8 mouse cellular contexts compared by ENCODE assay signal in genomic region chr9:64172816-64173665, GRCm38 (mm10). TPM values are rescaled to one million over a fixed set of nuclear protein-coding genes. Genes with fewer than 3 reads are reported as not detected.
A peak's percentile ranks its signal among the peaks of the same experiment; 100 is the strongest.
DNase-seq lines count a peak whose midpoint lies in the region; ATAC-seq lines count a peak whose summit lies in the region.

Gene Zwilch, minus strand, starts transcription at chr9:64173104.
Gene Rpl4, plus strand, starts transcription at chr9:64173375.

- H3K27me3 ChIP-seq in heart, embryonic 14.5 days (ENCODE audit: control insufficient read depth, insufficient read depth, low read length): no peaks in the 10 kb centered on the region
- H3K27me3 ChIP-seq in liver, embryonic 13.5 days: no peaks in the 10 kb centered on the region
- no peaks in the 10 kb centered on the region for H3K27me3 ChIP-seq in stomach, embryonic 16.5 days (ENCODE audit: control insufficient read depth, insufficient read depth, low read length)

- H3K36me3 ChIP-seq in heart, embryonic 14.5 days (ENCODE audit: control insufficient read depth, insufficient read depth, low read length): peaks cover 39% of the 10 kb centered on the region
- peaks cover 51% of the 10 kb centered on the region for H3K36me3 ChIP-seq in liver, embryonic 13.5 days
- peaks cover 27% of the 10 kb centered on the region for H3K36me3 ChIP-seq in stomach, embryonic 16.5 days (ENCODE audit: control insufficient read depth, insufficient read depth, low read length)

- under 1% methylated on average over 42 of the region's 42 CpGs for WGBS in heart, embryonic 14.5 days
- under 1% methylated on average over 42 of the region's 42 CpGs for WGBS in liver, embryonic 13.5 days (ENCODE audit: insufficient replicate concordance)
- WGBS in stomach, embryonic 16.5 days: under 1% methylated on average over 42 of the region's 42 CpGs

- H3K9me3 ChIP-seq in heart, embryonic 14.5 days (ENCODE audit: control insufficient read depth, low read length): no peaks in the 10 kb centered on the region
- H3K9me3 ChIP-seq in liver, embryonic 13.5 days (replicated peaks): no peaks in the 10 kb centered on the region
- H3K9me3 ChIP-seq in stomach, embryonic 16.5 days (replicated peaks; ENCODE audit: control insufficient read depth, low read length): no peaks in the 10 kb centered on the region

- peak within 1 kb of the TSS; percentile 93 for H3K9ac ChIP-seq in heart, embryonic 14.5 days (ENCODE audit: low read length)
- peak within 1 kb of the TSS; percentile 94 for H3K9ac ChIP-seq in liver, embryonic 13.5 days
- H3K9ac ChIP-seq in stomach, embryonic 16.5 days (ENCODE audit: low read length): peak within 1 kb of the TSS; percentile 96

- peak; percentile 79 for ATAC-seq in heart, embryonic 14.5 days (ENCODE audit: insufficient number of reproducible peaks, insufficient read depth, low FRiP score, low read depth)
- peak; percentile 77 for ATAC-seq in liver, embryonic 13.5 days (ENCODE audit: low read depth)
- peak; percentile 88 for ATAC-seq in stomach, embryonic 16.5 days (ENCODE audit: insufficient read depth, low FRiP score)

- DNase-seq in CD4-positive, CD25-positive, alpha-beta regulatory T cell, adult 2 months (ENCODE audit: low read depth, low spot score): peak; percentile 91
- peak; percentile 58 for DNase-seq in fibroblast of lung, adult 2 months (ENCODE audit: low read depth)
- DNase-seq in kidney, postnatal 14 days: peak; percentile 88
- peak; percentile 77 for DNase-seq in liver, embryonic 13.5 days
- DNase-seq in neural tube, embryonic 10.5 days (ENCODE audit: extremely low spot score, low spot score): peak; percentile 84

- H3K27ac ChIP-seq in brown adipose tissue, adult 24 weeks (replicated peaks; ENCODE audit: low read depth, low read length): peak within 1 kb of the TSS; percentile 99
- peak within 1 kb of the TSS; percentile 89 to 92 for H3K27ac ChIP-seq in heart, embryonic 14.5 days (replicated peaks in 1 of 2; ENCODE audit: control insufficient read depth in 1 of 2, insufficient read depth in 1 of 2, low read depth in 2 of 2, low read length in 2 of 2)
- peak within 1 kb of the TSS; percentile 75 for H3K27ac ChIP-seq in liver, embryonic 13.5 days
- H3K27ac ChIP-seq in stomach, embryonic 16.5 days (ENCODE audit: low read length): peak within 1 kb of the TSS; percentile 97

- H3K4me1 ChIP-seq in brown adipose tissue, adult 24 weeks (ENCODE audit: control insufficient read depth, insufficient read depth, insufficient read length, low read length): no peaks in the 10 kb centered on the region
- H3K4me1 ChIP-seq in heart, embryonic 14.5 days (ENCODE audit: control insufficient read depth in 2 of 2, insufficient read depth in 2 of 2, low read length in 2 of 2): peaks cover 0 to 24% of the 10 kb centered on the region in 2 experiments; a peak in 3 of 4 replicates
- H3K4me1 ChIP-seq in liver, embryonic 13.5 days (replicated peaks): peaks cover 52% of the 10 kb centered on the region
- H3K4me1 ChIP-seq in stomach, embryonic 16.5 days (ENCODE audit: control insufficient read depth, insufficient read depth, low read length): peaks cover 13% of the 10 kb centered on the region

- peak within 1 kb of the TSS; percentile 93 for H3K4me2 ChIP-seq in heart, embryonic 14.5 days (ENCODE audit: low read length)
- H3K4me2 ChIP-seq in liver, embryonic 13.5 days: peak within 1 kb of the TSS; percentile 77
- H3K4me2 ChIP-seq in stomach, embryonic 16.5 days (ENCODE audit: low read depth, low read length): peak within 1 kb of the TSS; percentile 95

- H3K4me3 ChIP-seq in brown adipose tissue, adult 24 weeks (ENCODE audit: insufficient read depth, low read depth, low read length): peak within 1 kb of the TSS; percentile 88
- H3K4me3 ChIP-seq in heart, embryonic 14.5 days (ENCODE audit: control insufficient read depth in 1 of 2, insufficient read depth in 1 of 2, low read depth in 1 of 2, low read length in 2 of 2): peak within 1 kb of the TSS; percentile 70 to 87
- H3K4me3 ChIP-seq in liver, embryonic 13.5 days (replicated peaks): peak within 1 kb of the TSS; percentile 89
- H3K4me3 ChIP-seq in stomach, embryonic 16.5 days (replicated peaks; ENCODE audit: low read length): peak within 1 kb of the TSS; percentile 99

RNA-seq across cellular contexts. Expression of gene Zwilch, which starts in this region (rescaled TPM):
- polyA plus RNA-seq in brown adipose tissue, adult 24 weeks (2012; ENCODE audit: insufficient read depth, insufficient read length, missing spikeins): 2.3 TPM in 1 of 2 replicates, not detected in the other
- polyA plus RNA-seq in heart, embryonic 14.5 days (2014; fragmentation: Nextera tagmentation; extraction: Ambion mirVana): 18.2 and 18.6 TPM in 2 replicates
- 14.7 and 17.6 TPM in 2 replicates for polyA plus RNA-seq in liver, embryonic 13.5 days (2015; fragmentation: Nextera tagmentation; extraction: Ambion mirVana)
- polyA plus RNA-seq in stomach, embryonic 16.5 days (2015; fragmentation: Nextera tagmentation; extraction: Ambion mirVana): 21.4 and 22.6 TPM in 2 replicates

RNA-seq across cellular contexts. Expression of gene Rpl4, which starts in this region (rescaled TPM):
- 420 and 430 TPM in 2 replicates for polyA plus RNA-seq in brown adipose tissue, adult 24 weeks (2012; ENCODE audit: insufficient read depth, insufficient read length, missing spikeins)
- 778 and 789 TPM in 2 replicates for polyA plus RNA-seq in heart, embryonic 14.5 days (2014; fragmentation: Nextera tagmentation; extraction: Ambion mirVana)
- polyA plus RNA-seq in liver, embryonic 13.5 days (2015; fragmentation: Nextera tagmentation; extraction: Ambion mirVana): 1,021 and 1,130 TPM in 2 replicates
- polyA plus RNA-seq in stomach, embryonic 16.5 days (2015; fragmentation: Nextera tagmentation; extraction: Ambion mirVana): 1,104 and 1,145 TPM in 2 replicates

Comparison
In these comparisons a context has a peak if more than half of its experiments do, and no peak if none do; other contexts are left out.
1. Peak in every context shown above with its lines: DNase-seq, ATAC-seq, H3K4me3 ChIP-seq and H3K27ac ChIP-seq.